Mouse (Mus musculus) liver, embryonic 16.5 days (tissue): ENCODE data around the gene Gsg1l. TPM values are rescaled to one million over a fixed set of nuclear protein-coding genes. Genes with fewer than 3 reads are reported as not detected.

ENCODE experiments used
- ATAC-seq: fragments of 200-750 bp; cut with Nextera tagmentation; 2 replicates; pipeline ENCODE4 v1.8.0; 2017; ENCODE audit warnings: low read depth, mild to moderate bottlenecking, moderate number of reproducible peaks, moderate library complexity
- H3K27ac ChIP-seq: fragments of 300-500 bp; sonication (generic); 2 replicates; pipeline ENCODE4 v1.5.1; 2014; ENCODE audit warnings: mild to moderate bottlenecking, low read length
- H3K27me3 ChIP-seq: fragments of 300-500 bp; sonication (generic); 2 replicates; pipeline ENCODE4 v1.6.1; 2014; ENCODE audit warnings: low read depth, low read length, mixed read lengths; ENCODE audit not compliant: control insufficient read depth, insufficient read depth
- H3K36me3 ChIP-seq: fragments of 300-500 bp; sonication (generic); 2 replicates; pipeline ENCODE4 v1.6.1; 2014; ENCODE audit warnings: mild to moderate bottlenecking; ENCODE audit not compliant: control insufficient read depth, insufficient read depth
- H3K4me1 ChIP-seq: fragments of 300-500 bp; sonication (generic); 2 replicates; pipeline ENCODE4 v1.6.1; 2014; ENCODE audit warnings: low read depth, low read length, mixed read lengths; ENCODE audit not compliant: control insufficient read depth
- H3K4me2 ChIP-seq: fragments of 300-500 bp; sonication (generic); 2 replicates; pipeline ENCODE4 v1.6.1; 2014; ENCODE audit warnings: low read depth, low read length, mixed read lengths
- H3K4me3 ChIP-seq: fragments of 300-500 bp; sonication (generic); 2 replicates; pipeline ENCODE4 v1.5.1; 2014; ENCODE audit warnings: low read depth, mild to moderate bottlenecking, low read length
- H3K9ac ChIP-seq: fragments of 300-500 bp; sonication (generic); 2 replicates; pipeline ENCODE4 v1.6.1; 2014; ENCODE audit warnings: low read depth, low read length
- H3K9me3 ChIP-seq: fragments of 300-500 bp; sonication (generic); replicated peaks from 2 replicates; pipeline ENCODE4 v1.6.1; 2016; ENCODE audit warnings: low read length; ENCODE audit not compliant: control insufficient read depth
- WGBS: fragments of 180-500 bp; shearing (Covaris S2); extraction: QIAGEN DNeasy Blood & Tissue Kit; methylation state at CpG from one replicate; pipeline ENCODE4 v1.1.7; 2014; ENCODE audit not compliant: insufficient replicate concordance; 5-methylcytosine and 5-hydroxymethylcytosine counted together
- polyA plus RNA-seq: library from polyadenylated mRNA; unstranded; fragments of >200 nt; fragmentation: Nextera tagmentation; extraction: Ambion mirVana; gene quantifications from 2 replicates; pipeline ENCODE4 v1.2.1, GENCODE M21; 2015

Gene Gsg1l
- polyA plus RNA-seq, 1 experiment from 2014 or later = 0.02 TPM

DNA sequence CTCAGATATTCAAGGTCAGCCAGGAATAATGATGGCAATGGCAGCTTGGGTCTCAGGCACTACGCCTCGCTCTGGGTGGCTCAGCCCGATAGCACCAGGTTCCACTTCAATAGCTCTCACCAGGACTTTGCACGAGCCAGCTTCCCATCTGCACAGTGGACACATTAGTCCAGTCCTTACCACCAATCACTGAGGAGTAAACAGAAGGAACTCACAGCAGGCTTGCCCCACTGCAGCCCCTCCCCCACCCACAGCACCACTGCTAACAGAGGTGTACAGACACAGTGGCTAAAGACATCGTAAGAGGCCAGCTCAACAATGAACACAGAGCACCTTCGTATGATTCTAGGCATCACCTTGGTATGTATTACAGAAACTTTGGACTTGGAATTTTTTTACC is 128.4 kb downstream of the Gsg1l start:
- no peaks in the 10 kb centered on the region for H3K27me3 ChIP-seq
- WGBS = 72% methylated on average over 6 of the region's 6 CpGs
- no peaks in the 10 kb centered on the region for H3K9me3 ChIP-seq
- H3K4me2 ChIP-seq = no peak overlapping the region
- H3K4me3 ChIP-seq = no peak overlapping the region
- H3K36me3 ChIP-seq = no peaks in the 10 kb centered on the region
- no peak overlapping the region for H3K9ac ChIP-seq
- H3K27ac ChIP-seq = no peak overlapping the region
- ATAC-seq = no peak; the same call in 1 of the 2 replicates
- H3K4me1 ChIP-seq = no peaks in the 10 kb centered on the region

DNA sequence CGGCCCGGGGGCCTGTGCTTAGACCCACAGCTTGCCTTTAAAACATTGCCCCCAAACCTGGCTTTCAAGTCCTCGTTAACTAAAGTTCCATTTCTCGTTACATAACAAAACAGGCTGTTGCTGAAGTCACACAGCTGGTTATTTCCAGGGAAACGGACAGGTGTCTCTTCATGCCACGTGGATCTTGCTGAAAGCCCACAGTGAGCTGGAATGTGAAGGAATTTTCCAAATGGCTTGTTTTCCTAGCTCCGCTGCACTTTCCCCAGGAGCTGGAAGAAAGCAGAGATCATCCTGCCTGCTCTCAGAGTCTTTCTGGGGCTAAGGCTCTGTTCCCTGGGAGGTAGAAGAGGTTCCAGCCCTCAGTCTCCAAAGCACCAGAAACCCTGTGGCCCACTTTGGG is 130.3 kb downstream of the Gsg1l start:
- Histone ChIP-seq H3K36me3 (no peaks in the 10 kb centered on the region), H3K9me3 (no peaks in the 10 kb centered on the region), H3K4me1 (no peaks in the 10 kb centered on the region), H3K27ac (no peak overlapping the region), H3K4me3 (no peak overlapping the region), H3K4me2 (no peak overlapping the region), H3K9ac (no peak overlapping the region), H3K27me3 (no peaks in the 10 kb centered on the region)
- ATAC-seq = no peak
- 67% methylated on average over 7 of the region's 7 CpGs for WGBS

DNA sequence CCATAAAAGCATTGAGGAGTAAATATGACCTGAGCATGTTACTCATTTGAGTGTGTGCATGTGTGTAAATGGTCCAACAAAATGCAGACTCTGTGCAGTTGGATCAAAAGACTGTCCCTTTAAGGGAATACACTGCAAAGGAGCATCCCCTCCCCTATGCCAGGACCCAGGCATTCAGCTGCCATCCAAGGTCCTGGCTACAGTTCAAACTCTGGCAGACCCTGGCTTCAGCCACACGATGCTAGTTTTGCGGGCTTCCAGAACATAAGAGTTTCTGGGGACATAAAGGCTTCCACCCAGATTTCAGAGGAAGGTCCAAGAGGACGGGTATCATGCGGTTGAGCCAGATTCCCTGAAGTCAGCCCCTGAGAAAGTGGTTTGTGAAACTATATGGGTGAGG is 133.2 kb downstream of the Gsg1l start:
- Histone ChIP-seq H3K9ac (no peak overlapping the region), H3K27ac (no peak overlapping the region), H3K4me1 (no peaks in the 10 kb centered on the region), H3K27me3 (no peaks in the 10 kb centered on the region), H3K9me3 (no peaks in the 10 kb centered on the region), H3K4me3 (no peak overlapping the region), H3K36me3 (no peaks in the 10 kb centered on the region), H3K4me2 (no peak overlapping the region)
- no peak for ATAC-seq
- WGBS = 56% methylated on average over 4 of the region's 4 CpGs

DNA sequence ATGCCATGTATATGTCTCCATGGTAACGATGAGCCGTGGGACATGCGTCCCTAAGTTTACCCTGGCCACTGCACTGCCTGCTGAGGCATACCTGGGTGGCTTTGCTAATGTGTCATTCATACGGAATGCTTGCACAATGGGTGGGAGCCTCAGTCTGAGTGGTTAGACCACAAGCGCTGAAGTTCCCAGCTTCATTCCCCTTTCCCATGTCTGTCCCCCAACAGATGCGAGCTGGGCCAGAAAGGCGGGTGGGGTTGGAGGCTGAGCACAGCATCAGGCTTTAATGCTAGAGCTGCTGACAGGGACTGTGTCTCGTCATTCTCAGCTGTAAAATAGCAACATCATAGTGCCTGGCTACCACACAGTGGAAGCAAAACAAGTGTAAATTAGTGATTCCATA is 136.3 kb downstream of the Gsg1l start:
- Histone ChIP-seq H3K4me1 (no peaks in the 10 kb centered on the region), H3K27me3 (no peaks in the 10 kb centered on the region), H3K9ac (no peak overlapping the region), H3K27ac (no peak overlapping the region), H3K9me3 (no peaks in the 10 kb centered on the region), H3K4me2 (no peak overlapping the region), H3K36me3 (no peaks in the 10 kb centered on the region), H3K4me3 (no peak overlapping the region)
- 65% methylated on average over 8 of the region's 8 CpGs for WGBS
- ATAC-seq = no peak

DNA sequence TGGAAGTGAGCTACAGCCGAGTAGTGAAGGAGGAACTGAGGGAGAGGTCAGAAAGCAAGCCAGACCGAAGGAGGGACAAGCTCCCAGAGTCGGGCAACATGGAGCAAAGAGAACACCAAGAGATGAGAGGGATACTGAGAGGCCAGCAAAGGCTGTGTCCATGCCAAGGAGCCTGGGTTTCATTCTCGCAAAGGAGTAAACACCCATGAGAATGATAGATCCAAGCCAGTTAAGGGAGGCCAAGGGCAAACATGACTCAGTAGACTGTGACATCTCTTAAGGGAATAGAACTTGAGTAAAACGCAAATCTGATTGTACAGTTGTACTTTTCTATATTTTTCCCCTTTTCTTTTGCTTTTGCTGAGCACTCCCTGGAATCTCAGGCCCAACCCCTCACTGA is 137.6 kb downstream of the Gsg1l start:
- Histone ChIP-seq H3K9me3 (no peaks in the 10 kb centered on the region), H3K36me3 (no peaks in the 10 kb centered on the region), H3K4me3 (no peak overlapping the region), H3K4me1 (no peaks in the 10 kb centered on the region), H3K27me3 (no peaks in the 10 kb centered on the region), H3K4me2 (no peak overlapping the region), H3K9ac (no peak overlapping the region), H3K27ac (no peak overlapping the region)
- 50% methylated on average over 5 of the region's 5 CpGs for WGBS
- ATAC-seq = no peak

DNA sequence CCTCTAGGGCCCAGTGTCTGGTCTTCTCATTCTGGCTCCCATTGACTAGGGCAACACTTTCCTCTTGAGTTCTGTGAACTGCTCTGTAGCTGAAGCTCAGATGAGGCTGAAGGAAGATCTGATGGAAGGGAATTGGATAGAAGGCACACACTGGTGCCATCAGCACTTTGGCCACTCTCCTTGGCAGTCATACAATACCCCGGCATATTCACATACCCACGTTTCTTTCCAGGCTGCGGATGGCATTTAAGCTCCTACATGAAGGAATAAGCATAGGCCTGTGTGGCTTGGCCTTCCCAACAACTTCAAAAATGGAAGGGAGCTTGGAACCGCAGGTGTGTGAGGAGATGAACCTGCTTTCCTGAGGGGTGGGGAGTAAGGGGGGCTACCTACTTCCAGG is 138.7 kb downstream of the Gsg1l start:
- 78% methylated on average over 4 of the region's 4 CpGs for WGBS

DNA sequence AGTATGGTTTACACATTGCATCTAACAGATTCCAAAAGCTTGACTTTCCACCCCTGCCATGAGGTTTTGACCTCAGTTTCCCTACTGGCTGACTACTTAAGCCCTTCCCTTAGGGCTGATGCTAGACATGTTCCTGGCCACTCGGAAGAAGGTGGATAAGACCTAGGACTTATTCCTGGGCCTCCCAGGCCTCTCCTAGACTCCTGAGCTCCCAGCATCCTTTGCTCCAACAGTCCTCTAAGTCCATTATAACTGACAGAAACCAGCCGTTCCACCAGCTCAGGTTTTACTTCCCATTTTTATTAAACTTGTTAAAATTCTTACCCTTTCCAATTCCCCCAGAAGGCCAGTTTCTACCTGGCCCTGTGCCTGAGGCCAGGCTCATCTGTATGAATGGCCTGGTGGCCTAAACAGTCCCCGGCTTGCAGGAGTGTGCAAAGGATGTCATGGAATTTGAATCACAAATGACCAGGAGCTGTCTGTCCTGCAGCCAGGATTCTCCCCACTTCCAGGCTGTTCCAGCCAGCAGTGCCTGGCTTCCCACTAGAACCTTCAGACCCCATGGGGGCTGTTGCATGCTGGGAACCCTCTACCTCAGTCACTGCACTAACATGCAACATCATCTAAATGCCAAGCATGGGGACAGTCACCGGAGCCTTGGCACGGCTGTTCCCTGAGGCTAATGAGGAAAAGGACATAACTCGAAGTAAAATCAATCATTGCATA is 139.7 kb downstream of the Gsg1l start:
- no peaks in the 10 kb centered on the region for H3K4me1 ChIP-seq
- H3K9me3 ChIP-seq = no peaks in the 10 kb centered on the region
- no peak overlapping the region for H3K27ac ChIP-seq
- H3K36me3 ChIP-seq = no peaks in the 10 kb centered on the region
- no peak for ATAC-seq
- H3K27me3 ChIP-seq = no peaks in the 10 kb centered on the region
- H3K9ac ChIP-seq = no peak overlapping the region
- WGBS = 51% methylated on average over 6 of the region's 6 CpGs
- H3K4me2 ChIP-seq = no peak overlapping the region
- no peak overlapping the region for H3K4me3 ChIP-seq

More for the DNA sequence above, 138.7 kb downstream of the Gsg1l start:
- H3K36me3 ChIP-seq = no peaks in the 10 kb centered on the region
- ATAC-seq = no peak
- no peak overlapping the region for H3K4me3 ChIP-seq
- no peaks in the 10 kb centered on the region for H3K9me3 ChIP-seq
- H3K4me2 ChIP-seq = no peak overlapping the region
- no peaks in the 10 kb centered on the region for H3K4me1 ChIP-seq
- no peaks in the 10 kb centered on the region for H3K27me3 ChIP-seq
- H3K9ac ChIP-seq = no peak overlapping the region
- H3K27ac ChIP-seq = no peak overlapping the region

DNA sequence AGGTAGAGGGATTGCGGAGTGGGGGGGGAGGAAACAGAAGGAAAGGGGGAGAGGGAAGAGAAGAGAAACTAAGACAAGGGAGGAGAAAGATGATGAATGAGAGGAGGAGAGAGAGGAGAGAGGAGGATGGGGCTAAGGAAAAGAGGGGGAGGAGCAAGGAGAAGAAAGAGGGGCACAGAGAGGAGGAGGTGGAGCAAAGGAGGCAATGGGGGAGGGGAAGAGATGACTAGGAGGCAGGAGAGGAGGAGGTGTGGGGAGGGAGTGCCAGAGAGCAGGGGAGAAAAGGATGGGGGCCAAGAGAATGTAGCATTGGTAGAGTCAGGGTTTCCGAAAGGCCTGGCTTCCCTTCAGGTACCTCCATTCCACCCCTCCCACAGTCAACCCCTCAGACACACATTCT is 147.9 kb downstream of the Gsg1l start:
- Histone ChIP-seq H3K9ac (no peak overlapping the region), H3K4me2 (no peak overlapping the region), H3K4me1 (no peaks in the 10 kb centered on the region), H3K27ac (no peak overlapping the region), H3K4me3 (no peak overlapping the region), H3K27me3 (no peaks in the 10 kb centered on the region; the same call in 1 of the 2 replicates), H3K36me3 (no peaks in the 10 kb centered on the region), H3K9me3 (no peaks in the 10 kb centered on the region)
- ATAC-seq = no peak
- 41% methylated on average over 2 of the region's 2 CpGs for WGBS

DNA sequence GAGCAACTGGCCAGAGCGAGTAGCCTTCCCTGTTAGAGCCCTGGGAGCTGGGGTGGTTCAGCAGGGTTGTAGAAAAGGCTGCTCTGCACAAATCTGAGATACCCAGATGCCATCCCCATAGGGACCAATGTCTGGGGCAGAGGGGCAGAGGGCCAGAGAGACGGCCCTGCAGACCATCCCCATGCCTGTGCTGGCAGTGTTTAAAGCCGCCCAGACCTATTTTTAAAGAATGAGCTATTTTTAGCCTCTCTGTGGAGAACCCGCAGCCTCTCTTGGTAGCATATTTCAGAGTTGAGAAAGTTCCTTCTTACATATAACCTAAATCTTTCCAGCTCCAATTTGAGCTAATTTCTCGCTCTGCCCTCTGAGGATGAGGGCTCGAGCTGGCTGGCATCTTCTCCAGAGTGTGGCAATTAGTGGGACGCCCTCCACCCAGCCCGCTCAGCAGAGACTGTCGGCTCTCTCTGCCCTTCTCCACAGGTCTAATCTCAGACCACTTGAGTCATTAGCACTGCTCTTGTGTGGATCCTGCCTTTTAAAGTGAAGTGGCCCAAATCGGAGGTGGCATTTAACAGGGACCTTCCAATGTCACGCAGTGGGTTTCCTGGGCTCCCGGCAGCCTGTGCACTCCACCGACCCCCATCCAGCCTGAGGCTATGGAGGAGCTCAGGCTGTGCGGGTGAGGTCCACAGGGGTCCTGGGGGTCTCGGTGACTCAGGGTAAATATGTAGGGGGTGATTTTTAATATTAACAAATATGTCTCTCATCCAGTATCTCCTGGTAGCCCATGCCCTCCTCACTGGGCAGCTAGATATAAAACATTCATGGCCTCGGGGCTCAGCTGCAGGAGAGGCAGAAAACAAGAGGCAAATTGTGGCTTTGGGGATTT is 148.6 kb downstream of the Gsg1l start:
- no peaks in the 10 kb centered on the region for H3K9me3 ChIP-seq
- no peaks in the 10 kb centered on the region for H3K36me3 ChIP-seq
- no peak overlapping the region for H3K9ac ChIP-seq
- no peak overlapping the region for H3K4me2 ChIP-seq
- H3K27me3 ChIP-seq = no peaks in the 10 kb centered on the region; the same call in 1 of the 2 replicates
- 25% methylated on average over 16 of the region's 16 CpGs for WGBS
- no peaks in the 10 kb centered on the region for H3K4me1 ChIP-seq
- H3K27ac ChIP-seq = no peak overlapping the region
- no peak overlapping the region for H3K4me3 ChIP-seq
- no peak for ATAC-seq
